Mouse (Mus musculus): ENCODE measurements around the gene Cd27.
"Not testable (repeated sequence)": the region's sequence is repeated elsewhere in the genome, so short reads cannot be mapped to it uniquely, and the experiment has no call there.

Cd27 gene

DNA sequence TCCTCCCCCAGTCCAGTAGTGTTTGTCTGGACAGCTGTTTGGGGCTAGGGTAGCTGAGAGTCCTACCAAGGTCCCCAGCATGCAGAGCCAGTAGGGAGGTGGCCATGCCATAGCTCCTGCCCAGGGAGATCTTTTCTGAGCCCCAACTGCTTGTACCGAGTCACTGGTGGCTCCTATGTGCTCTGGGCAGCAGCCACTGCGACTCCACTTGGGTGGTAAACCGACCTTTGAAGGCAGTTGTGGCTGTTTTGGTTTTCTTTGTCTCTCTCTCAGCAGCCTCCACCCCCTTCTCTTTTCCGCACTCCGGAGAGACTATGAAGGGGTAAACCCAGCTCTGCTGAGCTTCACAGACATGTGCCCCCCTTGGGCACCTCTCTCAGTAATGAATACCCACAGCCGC is at the start of gene Cd27:
Cd27 (minus strand) TSS at position 229 of the 400 bp plus-strand sequence.
- no peak for DNase-seq (ENCODE audit: extremely low read depth, low read depth)

GRCm38 (mm10) chr6:125285890-125286289 is 49.1 kb upstream of the Cd27 start, which contains the start of gene Tuba3a:
Tuba3a (minus strand) TSS chr6:125286042.
- no peak for DNase-seq (ENCODE audit: extremely low read depth, low read depth)

- no peak for DNase-seq (ENCODE audit: extremely low read depth, low read depth)
Observed at GRCm38 (mm10) chr6:125284751-125285150, 47.9 kb upstream of the Cd27 start.

GRCm38 (mm10) chr6:125284250-125284649 is 47.4 kb upstream of the Cd27 start:
- no peak for DNase-seq (ENCODE audit: extremely low read depth, low read depth)

DNA sequence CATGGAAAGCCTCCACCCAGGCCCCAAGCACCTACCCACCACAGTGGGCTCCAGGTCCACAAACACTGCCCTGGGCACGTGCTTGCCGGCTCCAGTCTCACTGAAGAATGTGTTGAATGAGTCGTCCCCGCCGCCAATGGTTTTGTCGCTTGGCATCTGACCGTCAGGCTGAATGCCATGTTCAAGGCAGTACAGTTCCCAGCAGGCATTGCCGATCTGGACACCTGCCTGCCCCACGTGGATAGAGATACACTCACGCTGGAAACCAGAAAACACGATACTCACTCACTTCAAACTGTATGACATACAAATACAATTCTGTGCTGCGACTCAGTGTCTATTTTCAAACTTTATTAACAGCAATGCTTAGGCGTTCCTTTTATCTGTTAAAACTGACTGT is 45.9 kb upstream of the Cd27 start:
- not testable (repeated sequence) for DNase-seq (ENCODE audit: extremely low read depth, low read depth)

DNA sequence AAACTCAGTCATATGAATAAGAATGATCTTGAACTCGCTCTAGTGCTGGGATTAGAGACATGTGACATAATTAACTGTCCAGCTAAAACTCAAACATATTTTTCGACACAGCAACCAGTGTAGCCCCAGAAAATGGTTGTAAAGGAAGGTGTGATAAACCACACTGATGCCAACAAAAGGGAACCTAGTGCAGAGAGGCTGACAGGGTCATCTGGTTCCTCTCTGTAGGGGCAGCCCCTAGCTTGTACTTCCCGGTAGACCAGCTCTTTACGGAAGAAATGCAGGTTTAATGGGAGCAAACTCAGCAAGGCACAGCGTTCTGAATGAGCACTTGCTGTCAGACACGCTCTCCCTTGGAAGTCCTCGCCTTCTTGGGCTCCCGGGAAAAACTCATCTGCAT is 42.9 kb upstream of the Cd27 start:
- no peak for DNase-seq (ENCODE audit: extremely low read depth, low read depth)

GRCm38 (mm10) chr6:125274841-125275563 is 38.2 kb upstream of the Cd27 start:
- DNase-seq (ENCODE audit: extremely low read depth, low read depth), result peak; percentile 42

DNA sequence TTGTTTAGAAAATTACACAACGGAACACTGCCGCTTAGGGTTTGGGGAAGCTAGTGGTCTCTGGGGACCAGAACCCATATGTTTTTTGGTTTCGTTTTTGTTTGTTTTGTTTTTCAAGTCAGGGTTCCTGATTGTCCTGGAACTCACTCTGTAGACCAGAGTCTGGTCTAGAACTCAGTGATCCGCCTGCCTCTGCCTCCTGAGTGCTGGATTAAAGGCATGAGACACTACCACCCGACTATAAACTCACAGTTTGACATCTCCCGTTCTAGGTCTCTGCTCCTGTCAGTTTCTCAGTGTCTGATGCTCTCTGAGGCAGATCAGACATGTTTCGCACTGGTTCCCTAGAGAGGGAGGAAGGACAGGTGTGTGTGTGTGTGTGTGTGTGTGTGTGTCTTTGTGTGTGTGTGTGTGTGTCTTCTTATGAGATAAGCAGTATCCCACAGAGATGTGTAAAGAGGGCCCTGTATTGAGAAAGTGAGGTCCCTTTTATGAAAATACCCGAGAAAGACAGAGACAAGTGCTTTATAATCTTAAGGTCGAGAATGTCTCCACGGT is 35.5 kb upstream of the Cd27 start:
- DNase-seq (ENCODE audit: extremely low read depth, low read depth), result no peak

DNA sequence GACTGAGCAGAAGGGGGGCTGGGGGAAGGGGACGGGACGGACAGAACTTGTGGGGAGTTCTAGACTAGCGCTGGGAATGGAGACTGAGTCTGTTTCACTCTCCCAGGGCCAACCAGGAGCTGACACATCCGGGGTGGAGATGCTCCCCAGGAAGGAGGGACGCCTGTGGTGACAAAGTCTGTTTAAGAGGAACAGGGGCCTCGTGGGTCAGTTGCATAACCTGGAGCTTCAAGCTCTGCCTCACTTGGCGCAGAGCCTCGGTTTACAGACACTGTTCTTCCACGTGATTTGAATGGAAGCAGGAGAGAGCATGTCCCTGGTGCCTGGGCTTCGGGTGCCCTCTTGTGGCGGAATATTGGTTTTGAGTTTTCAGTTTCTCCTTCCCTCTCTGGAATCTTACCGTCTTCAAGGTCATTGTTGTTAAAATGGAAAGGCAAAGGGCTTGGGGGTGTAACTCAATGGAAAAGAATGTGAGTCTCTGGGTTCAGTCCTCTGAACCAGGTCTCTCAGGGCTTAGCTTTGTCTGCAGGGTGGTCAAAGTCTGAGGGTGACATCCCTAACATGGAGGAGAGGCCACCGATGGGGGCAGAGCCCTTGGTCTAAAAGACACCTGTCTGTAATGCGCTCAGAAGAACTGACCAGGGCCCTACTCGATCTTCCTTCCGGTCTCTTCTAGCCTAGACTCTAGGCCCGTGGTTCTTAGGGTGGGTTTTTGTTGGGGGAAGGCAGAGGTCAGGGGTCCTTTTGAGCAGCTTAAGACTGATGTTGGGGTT is 34.8 kb upstream of the Cd27 start:
- DNase-seq (ENCODE audit: extremely low read depth, low read depth), result peak; percentile 92

DNA sequence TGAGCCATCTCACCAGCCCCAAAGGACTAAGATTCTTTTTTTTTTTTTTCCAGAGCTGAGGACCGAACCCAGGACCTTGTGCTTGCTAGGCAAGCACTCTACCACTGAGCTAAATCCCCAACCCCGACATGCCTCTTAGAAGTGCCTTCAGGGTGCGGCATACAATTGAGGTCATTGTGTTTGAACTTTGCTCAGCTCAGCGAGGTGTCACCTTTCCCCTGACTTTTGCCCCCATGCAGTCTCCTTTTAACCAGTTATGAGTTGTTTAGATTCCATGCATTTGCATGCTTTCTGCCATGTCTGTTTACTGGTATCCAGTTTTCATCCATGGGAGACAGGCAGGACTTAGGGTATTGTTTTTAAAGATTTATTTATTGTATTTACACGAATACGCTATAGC is 32.0 kb upstream of the Cd27 start:
- no peak for DNase-seq (ENCODE audit: extremely low read depth, low read depth)

- DNase-seq (ENCODE audit: extremely low read depth, low read depth), result no peak
Observed at GRCm38 (mm10) chr6:125267469-125267868, 30.7 kb upstream of the Cd27 start.

GRCm38 (mm10) chr6:125266600-125266999 is 29.8 kb upstream of the Cd27 start:
- not testable (repeated sequence) for DNase-seq (ENCODE audit: extremely low read depth, low read depth)

- DNase-seq (ENCODE audit: extremely low read depth, low read depth), result no peak
Observed at GRCm38 (mm10) chr6:125266091-125266490, 29.3 kb upstream of the Cd27 start.

DNA sequence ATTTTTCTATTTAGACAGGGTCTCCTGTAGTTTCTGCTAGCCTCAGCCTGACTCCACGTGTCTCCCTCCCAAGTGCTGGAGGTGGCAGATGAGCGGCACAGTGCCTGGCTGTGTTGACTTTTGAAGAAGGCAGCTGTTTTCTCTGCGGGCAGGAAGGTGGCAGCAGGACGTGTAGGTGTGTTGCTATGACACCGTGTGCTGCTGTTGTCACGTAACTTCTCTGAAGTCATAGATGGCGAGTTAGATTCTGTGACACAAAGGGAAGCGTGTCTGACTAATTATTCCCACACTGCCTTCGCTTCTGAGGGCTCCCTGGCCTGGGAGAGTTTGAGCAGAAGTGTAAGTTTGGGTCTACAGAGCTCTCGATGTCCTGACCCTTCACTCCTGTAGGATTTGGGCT is 28.4 kb upstream of the Cd27 start:
- no peak for DNase-seq (ENCODE audit: extremely low read depth, low read depth)

DNA sequence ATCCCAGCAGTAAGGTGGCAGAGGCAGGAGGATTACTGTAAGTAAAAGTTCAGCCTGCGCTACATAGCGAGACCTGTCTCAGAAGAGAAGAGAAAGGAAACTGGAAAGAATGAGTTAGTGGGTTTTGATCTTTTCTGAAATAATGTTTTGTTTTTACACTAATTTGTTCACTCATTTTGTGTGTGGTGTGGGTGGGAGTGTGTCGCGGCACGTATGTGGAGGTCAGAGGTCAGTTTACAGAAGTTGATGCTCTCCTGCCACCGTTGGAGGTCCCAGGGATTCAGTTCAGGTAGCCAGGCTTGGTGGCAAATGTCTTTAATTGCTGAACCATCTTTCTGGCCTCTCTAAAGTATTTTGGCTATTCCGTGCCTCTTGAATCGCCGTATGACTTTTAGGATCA is 27.4 kb upstream of the Cd27 start:
- DNase-seq (ENCODE audit: extremely low read depth, low read depth), result no peak

DNA sequence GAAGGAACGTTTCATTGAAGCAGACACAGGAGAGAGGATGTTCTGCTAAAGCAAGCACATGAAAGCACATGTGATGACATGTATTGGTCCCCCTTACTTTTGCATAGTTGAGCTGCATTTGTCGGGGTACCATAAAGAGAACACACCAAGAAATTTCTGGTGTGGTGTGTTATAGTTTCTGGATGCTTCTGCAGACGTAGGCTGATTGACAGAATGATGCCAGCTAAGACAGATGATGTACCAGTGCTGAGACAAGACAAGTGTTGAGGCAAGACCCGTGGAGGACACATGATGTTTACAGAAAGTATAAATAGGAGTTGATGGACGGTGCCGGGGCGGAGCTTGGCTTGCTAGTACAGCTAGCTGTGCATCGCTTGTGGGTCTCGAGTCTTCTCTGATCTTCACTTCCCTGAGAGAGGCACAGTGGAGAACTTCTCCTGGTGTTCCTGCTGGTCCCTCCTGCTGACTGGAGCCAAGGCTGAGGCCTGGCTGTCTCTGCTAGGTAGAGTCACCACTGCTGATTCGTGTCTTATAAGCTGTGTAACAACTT is 23.3 kb upstream of the Cd27 start:
- no peak for DNase-seq (ENCODE audit: extremely low read depth, low read depth)

DNA sequence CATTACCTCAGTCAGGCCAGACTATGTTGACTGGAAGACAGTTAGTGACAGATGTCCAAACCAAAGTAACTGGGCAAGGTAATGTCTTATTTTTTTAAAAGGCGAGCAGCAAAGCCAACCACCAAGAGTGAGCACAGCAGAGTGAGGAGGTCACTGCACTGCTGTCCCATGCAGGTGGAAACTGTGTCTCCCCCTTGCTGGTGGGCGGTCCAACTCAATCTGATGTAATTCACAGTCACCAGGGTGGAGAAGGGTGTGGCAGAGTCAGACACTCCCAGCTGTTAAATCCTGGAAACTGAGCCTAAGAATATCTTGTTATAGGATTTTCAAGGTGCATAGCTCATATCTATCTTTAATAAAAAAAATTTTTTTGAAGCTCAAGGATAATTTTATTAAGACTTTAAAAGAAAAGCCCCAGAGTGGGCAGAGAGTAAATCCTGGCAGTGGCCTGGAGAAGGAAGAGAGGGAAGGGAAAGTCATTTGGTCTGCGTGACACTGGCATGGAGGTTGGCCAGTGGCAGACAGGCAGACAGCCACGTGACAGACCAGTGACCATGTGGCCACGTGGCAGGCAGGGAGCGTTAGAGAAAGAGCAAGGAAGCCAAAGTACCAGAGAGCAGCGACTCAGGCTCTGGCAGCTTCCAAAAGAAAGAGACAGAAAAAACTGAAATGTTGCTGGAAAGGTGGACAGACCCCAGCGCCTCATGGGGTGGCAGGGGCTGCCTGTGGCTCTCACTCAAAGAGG is 19.6 kb upstream of the Cd27 start:
- DNase-seq (ENCODE audit: extremely low read depth, low read depth), result no peak

DNA sequence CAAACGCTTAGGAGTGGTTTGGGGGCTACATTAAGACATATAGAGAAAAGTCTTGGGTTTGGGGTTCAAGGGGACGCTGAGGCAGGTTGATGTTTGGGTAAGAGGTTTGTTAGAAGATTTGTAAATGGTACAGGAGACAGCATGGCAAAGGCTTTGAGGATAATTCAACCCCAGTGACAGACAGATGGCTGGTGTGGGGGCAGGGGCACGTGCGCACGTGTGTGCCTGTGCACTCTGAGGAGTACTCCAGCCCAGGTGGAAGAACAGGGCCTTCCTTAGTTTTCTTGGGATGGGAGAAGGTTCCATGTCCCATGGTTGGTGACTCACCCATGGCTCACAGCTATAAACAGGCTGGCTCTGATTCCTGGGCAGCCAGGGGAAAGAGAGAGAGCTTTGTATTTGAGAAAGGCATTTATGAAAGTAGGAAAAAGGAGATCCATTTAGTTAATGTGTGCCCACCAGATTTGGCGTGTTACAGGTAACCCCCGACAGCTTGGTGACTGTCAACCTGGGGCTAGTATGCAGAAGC is 18.8 kb upstream of the Cd27 start:
- DNase-seq (ENCODE audit: extremely low read depth, low read depth), result no peak

DNA sequence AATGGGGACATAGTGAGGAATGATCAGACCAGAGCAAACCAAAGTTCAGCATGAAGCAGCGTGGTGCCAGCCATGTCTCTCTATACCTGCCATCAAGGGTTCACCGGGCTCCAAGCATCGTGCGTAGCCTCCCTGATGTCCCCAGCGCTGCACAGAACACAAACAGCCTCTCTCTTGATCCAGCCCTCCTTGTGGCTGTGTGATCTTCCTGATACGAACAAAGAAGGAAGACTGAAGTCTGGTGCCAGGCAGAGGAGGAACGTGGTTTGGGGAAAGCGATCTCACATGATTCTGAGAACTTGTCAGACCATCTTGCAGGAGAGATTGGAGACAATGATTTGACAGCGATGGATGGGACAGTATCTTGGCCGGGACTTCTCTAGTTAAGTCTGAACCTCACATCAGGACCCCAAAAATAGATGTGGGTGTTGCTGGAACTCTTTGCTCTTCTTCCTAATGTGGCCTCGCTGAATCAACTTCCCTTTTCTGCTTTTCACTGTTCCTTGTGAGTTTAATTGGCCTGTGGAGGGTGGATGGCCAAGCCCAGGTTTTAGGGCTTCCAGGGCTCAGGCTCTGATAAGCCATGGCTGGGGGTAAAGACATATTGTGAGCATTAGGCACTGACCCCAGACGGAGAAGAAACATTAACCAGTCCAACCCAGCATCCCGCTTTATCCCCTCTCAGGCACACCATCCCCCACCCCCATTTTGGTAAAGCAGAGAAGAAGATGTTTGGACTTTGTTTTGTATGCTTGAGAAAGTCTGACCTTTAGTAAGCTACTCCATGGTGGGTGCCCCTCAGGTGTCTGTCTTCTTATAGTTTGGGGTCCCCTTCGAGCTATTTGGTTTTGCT is 17.3 kb upstream of the Cd27 start:
- DNase-seq (ENCODE audit: extremely low read depth, low read depth), result peak; percentile 66

DNA sequence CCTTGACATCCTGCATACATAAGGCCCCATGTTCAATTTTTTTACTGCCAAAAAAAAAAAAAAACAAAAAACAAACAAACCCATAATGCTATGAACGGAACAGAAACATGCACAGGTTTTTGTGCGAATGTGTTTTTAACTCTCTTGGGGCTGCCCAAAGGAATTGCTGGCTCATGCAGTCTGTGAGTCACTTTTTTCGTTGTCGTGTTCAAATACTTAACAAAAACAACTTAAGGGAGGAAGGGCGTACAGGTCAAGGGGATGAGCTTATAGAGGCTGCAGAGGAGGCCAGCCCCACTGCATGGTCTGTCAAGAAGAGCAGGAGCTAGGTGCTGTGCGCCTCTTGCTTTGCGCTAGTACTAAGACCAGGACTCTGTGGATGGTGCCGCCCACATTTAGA is 15.9 kb upstream of the Cd27 start:
- DNase-seq (ENCODE audit: extremely low read depth, low read depth), result no peak
